Mouse (Mus musculus) CH12.LX (cell line): ENCODE data around the gene Nsun2. TPM values are rescaled to one million over a fixed set of nuclear protein-coding genes. Genes with fewer than 3 reads are reported as not detected.

Source experiments
- DNase-seq: peaks from one replicate; pipeline ENCODE4 v3.0.0-alpha.2; 2013; ENCODE audit errors: extremely low read depth
- H3K27ac ChIP-seq: 2 replicates; pipeline ENCODE4 v1.5.1; 2012; ENCODE audit warnings: low read depth, mild to moderate bottlenecking, control low read depth, moderate library complexity; ENCODE audit not compliant: insufficient read depth
- H3K27me3 ChIP-seq: replicated peaks from 2 replicates; pipeline ENCODE3; 2012; ENCODE audit warnings: inconsistent platforms
- H3K36me3 ChIP-seq, 2 experiments: replicated peaks in 1 of 2; 2 replicates each; pipeline versions ENCODE3 to v1.6.1; 2012; ENCODE audit warnings: inconsistent platforms in 1 of 2, low read length in 1 of 2, mild to moderate bottlenecking in 1 of 2, mixed read lengths in 1 of 2, moderate library complexity in 1 of 2; ENCODE audit not compliant: control insufficient read depth in 1 of 2, insufficient read depth in 1 of 2
- H3K4me1 ChIP-seq, 2 experiments: 2 replicates each; pipeline ENCODE4 v1.6.1; 2012; ENCODE audit warnings: inconsistent platforms in 1 of 2, moderate library complexity in 1 of 2; ENCODE audit not compliant: insufficient read depth in 2 of 2, control insufficient read depth in 1 of 2
- H3K4me2 ChIP-seq: 2 replicates; pipeline ENCODE4 v1.6.1; 2012; ENCODE audit warnings: low read depth, mild to moderate bottlenecking, control low read depth; ENCODE audit not compliant: poor library complexity, insufficient read depth, severe bottlenecking
- H3K4me3 ChIP-seq, 3 experiments: fragments of 150-350 bp in 1 of 3; sonication (generic) in 1 of 3; replicated peaks in 1 of 3; 2 replicates each; pipeline versions ENCODE3 to v1.5.1; 2011 to 2012; ENCODE audit warnings: low read depth in 2 of 3, low read length in 2 of 3, mild to moderate bottlenecking in 2 of 3, moderate library complexity in 2 of 3, control low read depth in 1 of 3, improper control_type of control experiment in 1 of 3, inconsistent platforms in 1 of 3, mixed read lengths in 1 of 3; ENCODE audit not compliant: poor library complexity in 1 of 3
- H3K79me2 ChIP-seq: replicated peaks from 2 replicates; pipeline ENCODE4 v1.6.1; 2012; ENCODE audit warnings: mild to moderate bottlenecking, moderate library complexity; ENCODE audit not compliant: control insufficient read depth, poor library complexity, insufficient read depth, severe bottlenecking; ENCODE audit errors: extremely low read depth
- H3K9ac ChIP-seq: 2 replicates; pipeline ENCODE4 v1.6.1; 2012; ENCODE audit warnings: low read depth, mild to moderate bottlenecking, control low read depth, moderate library complexity; ENCODE audit not compliant: insufficient read depth
- H3K9me3 ChIP-seq: replicated peaks from 2 replicates; pipeline ENCODE3; 2012; ENCODE audit warnings: low read length, inconsistent platforms, mixed read lengths
- BHLHE40 ChIP-seq: IDR thresholded peaks from 2 replicates; pipeline ENCODE4 v1.6.1; 2011; ENCODE audit warnings: mild to moderate bottlenecking, low read depth, low read length, improper control_type of control experiment
- CHD2 ChIP-seq: IDR thresholded peaks from 2 replicates; pipeline ENCODE4 v1.6.1; 2011; ENCODE audit warnings: low read length, improper control_type of control experiment
- CTCF ChIP-seq, 2 experiments: IDR thresholded peaks in 1 of 2; conservative IDR thresholded peaks in 1 of 2; 2 replicates each; pipeline ENCODE4 v1.5.1; 2011 to 2012; ENCODE audit warnings: low read depth in 2 of 2, low read length in 2 of 2, improper control_type of control experiment in 1 of 2, inconsistent platforms in 1 of 2, mild to moderate bottlenecking in 1 of 2, moderate library complexity in 1 of 2
- E2F4 ChIP-seq: IDR thresholded peaks from 2 replicates; pipeline ENCODE4 v1.6.1; 2011; ENCODE audit warnings: low read depth, low read length, improper control_type of control experiment; ENCODE audit not compliant: insufficient replicate concordance
- ELF1 ChIP-seq: IDR thresholded peaks from 2 replicates; pipeline ENCODE4 v1.6.1; 2014; ENCODE audit warnings: low read depth, mild to moderate bottlenecking, inconsistent platforms, low read length, improper control_type of control experiment
- ETS1 ChIP-seq: conservative IDR thresholded peaks from 2 replicates; pipeline ENCODE4 v1.6.1; 2012; ENCODE audit warnings: low read depth, mild to moderate bottlenecking, inconsistent platforms, low read length, improper control_type of control experiment, moderate library complexity
- HCFC1 ChIP-seq: IDR thresholded peaks from 2 replicates; pipeline ENCODE4 v1.6.1; 2012; ENCODE audit warnings: low read depth, mild to moderate bottlenecking, inconsistent platforms, low read length, improper control_type of control experiment
- JUN ChIP-seq: IDR thresholded peaks from 2 replicates; pipeline ENCODE4 v1.6.1; 2011; ENCODE audit warnings: low read depth, mild to moderate bottlenecking, low read length, improper control_type of control experiment, moderate library complexity; ENCODE audit not compliant: insufficient read depth
- KAT2A ChIP-seq: IDR thresholded peaks from 2 replicates; pipeline ENCODE4 v1.6.1; 2012; ENCODE audit warnings: low read length, improper control_type of control experiment, inconsistent platforms; ENCODE audit not compliant: insufficient replicate concordance
- MAFK ChIP-seq: IDR thresholded peaks from 2 replicates; pipeline ENCODE4 v1.6.1; 2011; ENCODE audit warnings: low read length, improper control_type of control experiment; ENCODE audit not compliant: insufficient replicate concordance
- MAX ChIP-seq: IDR thresholded peaks from 2 replicates; pipeline ENCODE4 v1.6.1; 2011; ENCODE audit warnings: low read length, improper control_type of control experiment
- MAZ ChIP-seq: IDR thresholded peaks from 2 replicates; pipeline ENCODE4 v1.6.1; 2012; ENCODE audit warnings: low read depth, mild to moderate bottlenecking, inconsistent platforms, low read length, improper control_type of control experiment, moderate library complexity
- MXI1 ChIP-seq: IDR thresholded peaks from 2 replicates; pipeline ENCODE4 v1.6.1; 2011; ENCODE audit warnings: mild to moderate bottlenecking, low read depth, low read length, improper control_type of control experiment
- MYC ChIP-seq: IDR thresholded peaks from 2 replicates; pipeline ENCODE4 v1.6.1; 2011; ENCODE audit warnings: low read depth, mild to moderate bottlenecking, improper control_type of control experiment, low read length
- NELFE ChIP-seq: IDR thresholded peaks from 2 replicates; pipeline ENCODE4 v1.6.1; 2011; ENCODE audit warnings: low read depth, low read length, improper control_type of control experiment
- NRF1 ChIP-seq: IDR thresholded peaks from 2 replicates; pipeline ENCODE4 v1.6.1; 2014; ENCODE audit warnings: low read depth, mild to moderate bottlenecking, inconsistent platforms, low read length, improper control_type of control experiment, moderate library complexity
- POLR2A ChIP-seq: IDR thresholded peaks from 2 replicates; pipeline ENCODE4 v1.6.1; 2011; ENCODE audit warnings: low read depth, mild to moderate bottlenecking, improper control_type of control experiment, low read length
- POLR2AphosphoS2 ChIP-seq: IDR thresholded peaks from 2 replicates; pipeline ENCODE4 v1.6.1; 2011; ENCODE audit warnings: low read depth, low read length, improper control_type of control experiment
- RAD21 ChIP-seq: IDR thresholded peaks from 2 replicates; pipeline ENCODE4 v1.6.1; 2011; ENCODE audit warnings: low read depth, mild to moderate bottlenecking, low read length, improper control_type of control experiment, moderate library complexity
- RCOR1 ChIP-seq: conservative IDR thresholded peaks from 2 replicates; pipeline ENCODE4 v1.6.1; 2012; ENCODE audit warnings: low read depth, mild to moderate bottlenecking, inconsistent platforms, low read length, improper control_type of control experiment
- SIN3A ChIP-seq: IDR thresholded peaks from 2 replicates; pipeline ENCODE4 v1.6.1; 2012; ENCODE audit warnings: low read length, improper control_type of control experiment, inconsistent platforms
- TBP ChIP-seq: conservative IDR thresholded peaks from 2 replicates; pipeline ENCODE4 v1.6.1; 2011; ENCODE audit warnings: low read depth, low read length, improper control_type of control experiment
- TCF12 ChIP-seq: IDR thresholded peaks from 2 replicates; pipeline ENCODE4 v1.6.1; 2014; ENCODE audit warnings: low read depth, mild to moderate bottlenecking, inconsistent platforms, low read length, improper control_type of control experiment
- UBTF ChIP-seq: IDR thresholded peaks from 2 replicates; pipeline ENCODE4 v1.6.1; 2012; ENCODE audit warnings: low read depth, mild to moderate bottlenecking, inconsistent platforms, low read length, improper control_type of control experiment, moderate library complexity
- USF2 ChIP-seq: conservative IDR thresholded peaks from 2 replicates; pipeline ENCODE4 v1.6.1; 2011; ENCODE audit warnings: low read depth, low read length, improper control_type of control experiment
- ZC3H11A ChIP-seq: IDR thresholded peaks from 2 replicates; pipeline ENCODE4 v1.6.1; 2012; ENCODE audit warnings: low read depth, mild to moderate bottlenecking, inconsistent platforms, low read length, improper control_type of control experiment
- ZKSCAN1 ChIP-seq: IDR thresholded peaks from 2 replicates; pipeline ENCODE4 v1.6.1; 2012; ENCODE audit warnings: low read depth, inconsistent platforms, low read length, improper control_type of control experiment, borderline replicate concordance
- ZMIZ1 ChIP-seq: IDR thresholded peaks from 2 replicates; pipeline ENCODE4 v1.6.1; 2012; ENCODE audit warnings: low read depth, mild to moderate bottlenecking, inconsistent platforms, low read length, improper control_type of control experiment
- ZNF384 ChIP-seq: IDR thresholded peaks from 2 replicates; pipeline ENCODE4 v1.6.1; 2012; ENCODE audit warnings: low read depth, low read length, improper control_type of control experiment, inconsistent platforms
- dilution Hi-C: fragments of 300-500 bp; cut with MboI; formaldehyde crosslinking; loops from 2 replicates; pipeline ENCODE4 v1.14.3; 2020; ENCODE audit warnings: low sequenced_read_pairs; ENCODE audit not compliant: extremely low pct_unique_long_range_greater_than_20kb, extremely low pct_ligation_motif_present
- in situ Hi-C: fragments of 300-500 bp; cut with MboI; formaldehyde crosslinking; loops from 3 replicates; pipeline ENCODE4 v1.14.3; 2019; ENCODE audit warnings: low sequenced_read_pairs, low pct_ligation_motif_present, low pct_unique_long_range_greater_than_20kb, mixed read lengths
- polyA plus RNA-seq: library from polyadenylated mRNA; unstranded; fragments of >175 nt; gene quantifications from 2 replicates; pipeline ENCODE4 v1.2.1, GENCODE M21; 2012; ENCODE audit warnings: low read depth; ENCODE audit not compliant: insufficient read length
- total RNA-seq, 2 experiments: library from RNA; depleted of rRNA; stranded (reverse); fragments of 300-350 nt in 1 of 2; fragments of >200 nt in 1 of 2; gene quantifications; 2 replicates each; pipeline ENCODE4 v1.2.3; 2012 to 2014

Gene Nsun2
- total and polyA plus RNA-seq, 3 experiments, result 178 to 292 (median 279) TPM

DNA sequence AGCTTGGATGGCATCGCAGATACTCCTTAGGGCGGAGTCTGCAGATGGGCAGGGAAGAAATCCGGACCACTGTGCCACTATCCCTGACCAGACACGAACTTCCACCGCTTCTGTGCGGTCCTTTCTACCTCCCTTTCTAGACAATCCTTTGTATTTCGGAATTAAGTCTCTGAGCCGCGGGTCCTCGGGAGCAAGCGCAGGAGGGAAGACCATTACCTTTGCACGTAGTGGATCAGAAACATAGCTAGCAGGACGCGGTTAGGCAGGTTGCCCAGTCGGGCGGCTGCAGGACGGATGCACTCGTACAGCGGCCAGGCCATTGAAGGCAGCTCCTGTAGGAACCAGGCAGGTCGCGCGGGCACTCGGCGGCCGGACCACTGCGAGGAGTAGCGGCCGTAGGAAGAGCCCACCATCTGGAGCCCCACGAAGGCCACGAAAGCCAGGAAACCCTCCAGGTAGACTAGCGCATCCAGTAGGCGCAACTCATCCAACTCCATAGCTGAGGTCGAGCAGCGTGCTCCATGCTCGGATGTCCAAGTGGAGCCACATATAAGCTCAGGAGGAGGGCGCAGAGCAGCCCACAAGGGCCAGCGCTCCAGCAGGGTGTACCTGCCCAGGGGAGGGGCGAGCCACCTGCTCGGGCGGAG is 77.3 kb downstream of the Nsun2 start:
- no peak overlapping the region for H3K27ac ChIP-seq
- peak overlapping the region; percentile 79 for H3K4me2 ChIP-seq
- no peak for TF ChIP-seq RAD21
- no peak for TF ChIP-seq CTCF (conservative IDR thresholded peaks at IDR 0.05 in 1 of 2, IDR thresholded peaks at IDR 0.05 in 1 of 2; ENCODE audit: low read depth in 2 of 2, low read length in 2 of 2)
- TF ChIP-seq ZNF384, result no peak
- no peak for TF ChIP-seq MYC
- TF ChIP-seq ETS1, result no peak
- no peak for TF ChIP-seq USF2
- no peak for TF ChIP-seq KAT2A
- TF ChIP-seq UBTF, result no peak
- TF ChIP-seq ZKSCAN1, result no peak
- no peak for TF ChIP-seq RCOR1
- TF ChIP-seq MXI1, result no peak
- no peaks in the 10 kb centered on the region for H3K9me3 ChIP-seq
- in situ Hi-C loops, result loop anchor here (10.0 kb wide), 1 partner anchor 66 kb away; no protein-coding TSS in a partner anchor
- peak overlapping the region; percentile 41; the same call in 1 of the 2 replicates for H3K9ac ChIP-seq
- H3K79me2 ChIP-seq, result peaks cover 27% of the 10 kb centered on the region
- peaks cover 5% of the 10 kb centered on the region for H3K27me3 ChIP-seq
- peaks cover 20 to 28% of the 10 kb centered on the region in 2 experiments for H3K36me3 ChIP-seq
- H3K4me3 ChIP-seq, result peak overlapping the region; percentile 71 to 100 (median 73)
- dilution Hi-C loops, result no loop called here
- peaks cover 6 to 16% of the 10 kb centered on the region in 2 experiments for H3K4me1 ChIP-seq
- DNase-seq, result no peak

DNA sequence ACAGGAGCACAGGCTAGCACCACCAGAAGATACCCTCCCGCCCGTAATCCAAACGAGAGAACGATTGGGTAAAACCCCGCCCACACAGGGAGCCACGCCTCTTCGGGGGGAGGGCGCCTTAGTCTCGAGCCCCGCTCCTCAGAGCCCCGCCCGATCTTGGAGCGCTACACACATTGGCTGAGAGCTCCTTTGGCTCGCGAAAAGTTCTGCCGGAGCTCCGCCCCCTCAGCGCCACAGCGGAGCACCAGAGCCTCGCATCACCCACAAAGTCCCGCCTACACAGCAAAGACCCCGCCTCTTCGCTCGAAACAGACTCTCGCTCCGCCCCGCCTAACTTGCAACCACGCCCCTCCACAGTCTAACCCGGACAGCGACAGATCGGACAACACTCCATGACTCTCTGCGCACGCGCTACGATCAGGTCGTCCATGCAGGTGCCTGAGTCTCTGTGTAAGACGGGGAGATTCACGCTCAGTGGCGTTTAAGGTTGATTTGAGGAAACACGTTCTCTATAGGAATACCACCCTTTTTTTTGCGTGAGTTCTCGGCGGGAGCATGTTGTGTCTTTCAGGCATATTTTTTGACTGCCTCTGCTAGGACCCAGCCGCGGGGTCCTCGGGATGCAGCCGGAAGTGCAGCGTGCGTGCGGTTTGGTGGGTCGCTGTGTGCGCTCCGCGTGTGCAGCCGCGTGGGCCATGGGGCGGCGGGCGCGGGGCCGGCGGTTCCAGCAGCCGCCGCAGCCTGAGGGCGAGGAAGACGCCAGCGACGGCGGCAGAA is 78.0 kb downstream of the Nsun2 start, which contains the start of gene Srd5a1:
Gene Srd5a1, minus strand, starts transcription at position 45 of the 777 bp plus-strand sequence.
- dilution Hi-C loops, result no loop called here
- TF ChIP-seq ZC3H11A, result no peak
- TF ChIP-seq NRF1, result peak; percentile 99
- TF ChIP-seq KAT2A, result peak; percentile 69; the same call in 1 of the 2 replicates
- TF ChIP-seq RAD21, result no peak
- TF ChIP-seq MAFK, result no peak
- TF ChIP-seq ZMIZ1, result 0 out of 2 replicates have a peak, but pooled peaks have one; percentile 32
- TF ChIP-seq JUN, result no peak
- peak; percentile 84 for TF ChIP-seq BHLHE40
- TF ChIP-seq HCFC1, result peak; percentile 88
- no peak for TF ChIP-seq USF2
- peak; percentile 91 for TF ChIP-seq SIN3A
- TF ChIP-seq POLR2AphosphoS2, result 0 out of 2 replicates have a peak, but pooled peaks have one; percentile 44
- TF ChIP-seq TCF12, result peak; percentile 62
- TF ChIP-seq E2F4, result no peak
- TF ChIP-seq TBP, result peak; percentile 86
- no peak for TF ChIP-seq ETS1
- peak; percentile 92 for TF ChIP-seq ELF1
- peak; percentile 99 for TF ChIP-seq MXI1
- TF ChIP-seq POLR2A, result peak; percentile 74
- TF ChIP-seq MAX, result peak; percentile 100
- peak; percentile 74 for TF ChIP-seq NELFE
- peak; percentile 88 for TF ChIP-seq MAZ
- TF ChIP-seq CHD2, result peak; percentile 34; the same call in 1 of the 2 replicates
- TF ChIP-seq MYC, result peak; percentile 98

More for the DNA sequence above, 78.0 kb downstream of the Nsun2 start, which contains the start of gene Srd5a1:
- Histone ChIP-seq H3K4me1 (peaks cover 6 to 16% of the 10 kb centered on the region in 2 experiments), H3K27ac (peak within 1 kb of the TSS; percentile 29; the same call in 1 of the 2 replicates), H3K27me3 (peaks cover 5% of the 10 kb centered on the region), H3K9ac (peak within 1 kb of the TSS; percentile 94), H3K4me2 (peak within 1 kb of the TSS; percentile 79), H3K9me3 (no peaks in the 10 kb centered on the region), H3K4me3 (peak within 1 kb of the TSS; percentile 92 to 100 (median 93)), H3K36me3 (peaks cover 27 to 35% of the 10 kb centered on the region in 2 experiments), H3K79me2 (peaks cover 27% of the 10 kb centered on the region)
- DNase-seq, result peak; percentile 98
- in situ Hi-C loops, result loop anchor here (10.0 kb wide), 1 partner anchor 67 kb away; no protein-coding TSS in a partner anchor
